ENCODE assay signal across 12 mouse cellular contexts in genomic region chr9:63750360-63750974, GRCm38 (mm10). TPM values are rescaled to one million over a fixed set of nuclear protein-coding genes. Genes with fewer than 3 reads are reported as not detected.
DNase-seq lines count a peak whose midpoint lies in the region; ATAC-seq and TF ChIP-seq lines count a peak whose summit lies in the region.
"Had no signal": no experiment of that assay in that cellular context is flagged by ENCODE, and none has a peak within 500 bp of the region (broad histone marks: within the 10 kb centered on the region; RNA-seq: fewer than 3 reads in every experiment).

No protein-coding gene starts in this region.

- H3K27me3 ChIP-seq in hindbrain, embryonic 10.5 days (ENCODE audit: insufficient read depth, poor library complexity, severe bottlenecking): no peaks in the 10 kb centered on the region
- no peaks in the 10 kb centered on the region for H3K27me3 ChIP-seq in hindbrain, embryonic 11.5 days (ENCODE audit: control insufficient read depth, insufficient read depth, low read length)
- H3K27me3 ChIP-seq in limb, embryonic 10.5 days (ENCODE audit: low read depth, poor library complexity, severe bottlenecking): no peaks in the 10 kb centered on the region
- no peaks in the 10 kb centered on the region for H3K27me3 ChIP-seq in stomach, postnatal 0 days (ENCODE audit: control insufficient read depth, insufficient read depth, low read length)
- H3K27me3 ChIP-seq: limb, embryonic 15.5 days had no signal

- peaks cover 5% of the 10 kb centered on the region; the same call in 1 of the 2 replicates for H3K36me3 ChIP-seq in hindbrain, embryonic 10.5 days
- no peaks in the 10 kb centered on the region for H3K36me3 ChIP-seq in hindbrain, embryonic 11.5 days (ENCODE audit: control insufficient read depth, insufficient read depth, low read length)
- peaks cover 19% of the 10 kb centered on the region; the same call in 1 of the 2 replicates for H3K36me3 ChIP-seq in limb, embryonic 10.5 days
- no peaks in the 10 kb centered on the region for H3K36me3 ChIP-seq in stomach, postnatal 0 days (ENCODE audit: control insufficient read depth, insufficient read depth, low read length)
- H3K36me3 ChIP-seq: limb, embryonic 15.5 days had no signal

- H3K27ac ChIP-seq in hindbrain, embryonic 10.5 days: peak overlapping the region; percentile 67
- no peak overlapping the region; the same call in 1 of the 2 replicates for H3K27ac ChIP-seq in hindbrain, embryonic 11.5 days (ENCODE audit: low read depth, low read length)
- peak overlapping the region; percentile 31; the same call in 1 of the 2 replicates for H3K27ac ChIP-seq in limb, embryonic 10.5 days
- 0 out of 2 replicates have a peak overlapping the region, but pooled peaks have one; percentile 36 for H3K27ac ChIP-seq in stomach, postnatal 0 days (replicated peaks)
- H3K27ac ChIP-seq: limb, embryonic 15.5 days had no signal

- H3K4me1 ChIP-seq in hindbrain, embryonic 10.5 days (replicated peaks): peaks cover 97% of the 10 kb centered on the region
- peaks cover 19% of the 10 kb centered on the region for H3K4me1 ChIP-seq in hindbrain, embryonic 11.5 days (replicated peaks; ENCODE audit: control insufficient read depth, insufficient read depth, low read length)
- peaks cover 94% of the 10 kb centered on the region for H3K4me1 ChIP-seq in limb, embryonic 10.5 days
- H3K4me1 ChIP-seq in stomach, postnatal 0 days (replicated peaks; ENCODE audit: control insufficient read depth, insufficient read depth): peaks cover 26% of the 10 kb centered on the region

- H3K4me3 ChIP-seq in hindbrain, embryonic 10.5 days: peak overlapping the region; percentile 5; the same call in 1 of the 2 replicates
- no peak overlapping the region for H3K4me3 ChIP-seq in hindbrain, embryonic 11.5 days (ENCODE audit: low read depth, low read length)
- H3K4me3 ChIP-seq in limb, embryonic 10.5 days: no peak overlapping the region
- no peak overlapping the region for H3K4me3 ChIP-seq in stomach, postnatal 0 days (ENCODE audit: low read depth, low read length)
- H3K4me3 ChIP-seq: limb, embryonic 15.5 days had no signal

- DNase-seq in hindbrain, embryonic 10.5 days (ENCODE audit: low spot score): no peak
- no peak for DNase-seq in hindbrain, embryonic 11.5 days (ENCODE audit: low spot score)
- DNase-seq in retina, postnatal 1 day: peak; percentile 51
- DNase-seq in retina, embryonic 14.5 days (ENCODE audit: low spot score): no peak
- no peak for DNase-seq in limb, embryonic 10.5 days (ENCODE audit: low spot score)
- DNase-seq in stomach, postnatal 0 days (ENCODE audit: low spot score): no peak
- DNase-seq in testis, postnatal 14 days (ENCODE audit: low spot score): no peak
- DNase-seq: adrenal gland, adult 8-10 months; cerebellum, postnatal 14 days; kidney, postnatal 14 days; spleen, adult 18-20 months had no signal

- WGBS in hindbrain, embryonic 10.5 days: 41% methylated on average over 10 of the region's 10 CpGs
- 40% methylated on average over 10 of the region's 10 CpGs for WGBS in hindbrain, embryonic 11.5 days
- WGBS in limb, embryonic 10.5 days: 69% methylated on average over 10 of the region's 10 CpGs
- 26% methylated on average over 10 of the region's 10 CpGs for WGBS in stomach, postnatal 0 days

- TF ChIP-seq CTCF in stomach, postnatal 0 days (IDR thresholded peaks at IDR 0.05; ENCODE audit: low read depth): no peak

- no peak overlapping the region for H3K4me2 ChIP-seq in hindbrain, embryonic 11.5 days (replicated peaks; ENCODE audit: low read depth, low read length)
- H3K4me2 ChIP-seq in stomach, postnatal 0 days (replicated peaks; ENCODE audit: low read depth): no peak overlapping the region
- H3K4me2 ChIP-seq: limb, embryonic 15.5 days had no signal

- ATAC-seq in hindbrain, embryonic 11.5 days (ENCODE audit: low FRiP score): no peak
- ATAC-seq in stomach, postnatal 0 days (ENCODE audit: low FRiP score, low TSS enrichment): no peak

- no peaks in the 10 kb centered on the region for H3K9me3 ChIP-seq in hindbrain, embryonic 10.5 days
- no peaks in the 10 kb centered on the region for H3K9me3 ChIP-seq in hindbrain, embryonic 11.5 days (ENCODE audit: control insufficient read depth, low read length)
- H3K9me3 ChIP-seq in limb, embryonic 10.5 days (replicated peaks): no peaks in the 10 kb centered on the region
- no peaks in the 10 kb centered on the region for H3K9me3 ChIP-seq in stomach, postnatal 0 days (ENCODE audit: control insufficient read depth, low read length)
- H3K9me3 ChIP-seq: limb, embryonic 15.5 days had no signal

- H3K9ac ChIP-seq in hindbrain, embryonic 11.5 days (ENCODE audit: low read depth, low read length): no peak overlapping the region
- no peak overlapping the region for H3K9ac ChIP-seq in stomach, postnatal 0 days (ENCODE audit: low read length)
- H3K9ac ChIP-seq: limb, embryonic 15.5 days had no signal

- TF ChIP-seq EP300 in stomach, postnatal 0 days (optimal IDR thresholded peaks at IDR 0.05): no peak

RNA-seq across cellular contexts. Expression of gene Smad3, which starts 7.3 kb away (rescaled TPM):
- 24.2 TPM in 2 replicates for polyA plus RNA-seq in hindbrain, embryonic 10.5 days (2016; fragmentation: Nextera tagmentation; extraction: Ambion mirVana)
- 13.9 and 16.0 TPM in 2 replicates for polyA plus RNA-seq in hindbrain, embryonic 11.5 days (2014; fragmentation: Nextera tagmentation; extraction: Ambion mirVana)
- polyA plus RNA-seq in limb, embryonic 10.5 days (2016; fragmentation: Nextera tagmentation; extraction: Ambion mirVana): 27.1 and 27.7 TPM in 2 replicates
- polyA plus RNA-seq in stomach, postnatal 0 days (2015; fragmentation: Nextera tagmentation; extraction: Ambion mirVana): 5.3 and 6.4 TPM in 2 replicates
